Mouse (Mus musculus) kidney, adult 2 months (tissue): ENCODE measurements around the gene Aire.

ENCODE experiments used
- CTCF ChIP-seq: fragments of 200-500 bp; conservative IDR thresholded peaks from 2 replicates; pipeline ENCODE4 v1.5.1; 2011; ENCODE audit warnings: low read depth, mild to moderate bottlenecking, control low read depth, low read length, moderate library complexity, mixed read lengths; ENCODE audit not compliant: insufficient read depth, insufficient read length
- POLR2A ChIP-seq: fragments of 200-500 bp; IDR thresholded peaks from one replicate; pipeline ENCODE4 v1.6.1; 2011; ENCODE audit warnings: low read depth, low read length, control low read depth

DNA sequence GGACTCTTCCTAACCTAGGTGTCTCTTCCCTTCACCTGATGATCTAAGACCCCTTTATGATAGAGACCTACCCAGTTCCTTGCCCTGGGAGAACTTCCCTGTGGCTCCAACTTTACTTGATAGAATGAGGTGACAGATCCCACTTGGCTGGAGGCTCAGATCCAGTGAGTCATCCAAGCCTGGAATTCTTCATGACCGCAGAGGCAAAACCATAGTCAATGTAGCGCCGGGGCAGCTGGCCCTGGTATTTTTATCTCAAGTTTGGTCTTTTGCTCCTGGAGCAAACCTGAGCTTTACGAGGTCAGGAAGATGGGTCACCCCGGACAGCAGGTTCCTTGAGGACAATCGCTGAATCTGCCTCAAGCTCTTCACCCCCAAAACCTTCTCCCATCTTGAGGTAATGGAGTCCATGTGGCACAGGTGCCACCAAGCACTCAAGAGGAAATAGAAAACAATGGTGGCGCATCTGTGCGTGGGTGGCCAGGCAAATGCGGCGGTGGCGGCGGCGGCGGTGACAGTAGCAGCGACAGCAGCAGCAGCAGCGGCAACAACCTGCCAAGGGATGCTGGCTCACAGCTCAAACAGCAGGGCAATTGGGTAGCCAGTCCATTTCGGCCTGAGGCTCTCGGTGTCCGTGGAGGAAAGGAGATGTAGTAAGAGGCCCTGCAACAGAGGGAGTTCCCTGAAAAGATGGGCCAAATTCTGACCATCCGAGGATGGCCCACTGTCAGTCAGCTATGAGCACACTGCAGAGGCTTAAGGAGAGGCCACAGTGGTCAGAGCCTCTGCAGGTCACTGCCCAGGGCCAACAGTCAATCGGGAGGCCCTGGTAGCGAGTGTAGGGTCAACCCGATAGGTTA lies 48.7 kb upstream of the Aire start:
- TF ChIP-seq CTCF (no peak), POLR2A (no peak)
